In genomic region chr7:46770706-46771105, GRCm38 (mm10) we compare ENCODE assay signal across 8 mouse cellular contexts. TPM values are rescaled to one million over a fixed set of nuclear protein-coding genes. Genes with fewer than 3 reads are reported as not detected.
A peak's percentile ranks its signal among the peaks of the same experiment; 100 is the strongest.
DNase-seq lines count a peak whose midpoint lies in the region; ATAC-seq and TF ChIP-seq lines count a peak whose summit lies in the region.

No protein-coding gene starts in this region.

- peak; percentile 64 for DNase-seq in kidney, adult 2 months
- peak; percentile 90 for DNase-seq in ES-CJ7 (ENCODE audit: low read depth, low spot score)
- peak; percentile 44 for DNase-seq in c-Kit-positive CD71-positive TER-119-negative erythroid progenitor cells, embryonic 14.5 days (ENCODE audit: low read depth)
- peak; percentile 12 to 26 for DNase-seq in frontal cortex, postnatal 25 days (ENCODE audit: low spot score in 2 of 2)
- peak; percentile 50 to 76 for DNase-seq in kidney, postnatal 36 days
- peak; percentile 55 for DNase-seq in lung, adult 2 months
- peak; percentile 14 to 17 for DNase-seq in spleen, adult 2 months (ENCODE audit: low read depth in 1 of 2, low spot score in 2 of 2)

- H3K9ac ChIP-seq in kidney, embryonic 14.5 days (ENCODE audit: low read depth, low read length) = no peak overlapping the region

- H3K27me3 ChIP-seq in kidney, adult 2 months (replicated peaks; ENCODE audit: control insufficient read depth, insufficient read depth, low read length) = no peaks in the 10 kb centered on the region
- H3K27me3 ChIP-seq in kidney, embryonic 14.5 days (ENCODE audit: control insufficient read depth, insufficient read depth, low read length) = no peaks in the 10 kb centered on the region
- H3K27me3 ChIP-seq in spleen, adult 2 months (ENCODE audit: control insufficient read depth, insufficient read depth, low read length) = no peaks in the 10 kb centered on the region

- no peak for TF ChIP-seq POLR2A in kidney, adult 2 months (IDR thresholded peaks at IDR 0.05; ENCODE audit: low read depth, low read length)
- no peak for TF ChIP-seq POLR2A in lung, adult 2 months (IDR thresholded peaks at IDR 0.05; ENCODE audit: borderline replicate concordance, extremely low read depth, low read depth, low read length)
- TF ChIP-seq POLR2A in spleen, adult 2 months (IDR thresholded peaks at IDR 0.05; ENCODE audit: low read depth, low read length) = no peak

- no peak for ATAC-seq in kidney, embryonic 14.5 days (ENCODE audit: low FRiP score, low TSS enrichment)

- H3K4me3 ChIP-seq in kidney, adult 2 months (ENCODE audit: insufficient read depth, low read depth, low read length) = no peak overlapping the region
- H3K4me3 ChIP-seq in kidney, embryonic 14.5 days (ENCODE audit: low read length) = no peak overlapping the region
- no peak overlapping the region for H3K4me3 ChIP-seq in lung, adult 2 months (replicated peaks; ENCODE audit: extremely low read depth, low read depth, low read length)
- no peak overlapping the region for H3K4me3 ChIP-seq in spleen, adult 2 months (ENCODE audit: extremely low read depth, insufficient read depth, insufficient read length)

- H3K9me3 ChIP-seq in kidney, embryonic 14.5 days (ENCODE audit: control insufficient read depth, low read length) = no peaks in the 10 kb centered on the region

- no peak overlapping the region for H3K4me2 ChIP-seq in kidney, embryonic 14.5 days (replicated peaks; ENCODE audit: low read depth, low read length)

- H3K27ac ChIP-seq in kidney, adult 2 months (ENCODE audit: insufficient read depth, low read depth, low read length) = no peak overlapping the region
- H3K27ac ChIP-seq in kidney, embryonic 14.5 days (ENCODE audit: low read depth, low read length) = no peak overlapping the region
- H3K27ac ChIP-seq in spleen, adult 2 months (ENCODE audit: insufficient read depth, low read length) = no peak overlapping the region

- no peaks in the 10 kb centered on the region for H3K4me1 ChIP-seq in kidney, adult 2 months (ENCODE audit: control insufficient read depth, insufficient read depth, low read length)
- H3K4me1 ChIP-seq in kidney, embryonic 14.5 days (ENCODE audit: control insufficient read depth, insufficient read depth, low read length) = no peaks in the 10 kb centered on the region
- H3K4me1 ChIP-seq in lung, adult 2 months (ENCODE audit: control insufficient read depth, insufficient read depth, low read length) = no peaks in the 10 kb centered on the region
- H3K4me1 ChIP-seq in spleen, adult 2 months (ENCODE audit: control insufficient read depth, insufficient read depth, insufficient read length) = no peaks in the 10 kb centered on the region

- TF ChIP-seq CTCF in kidney, adult 2 months (conservative IDR thresholded peaks at IDR 0.05; ENCODE audit: insufficient read depth, insufficient read length, low read depth, low read length) = peak; percentile 98
- peak; percentile 98 for TF ChIP-seq CTCF in lung, adult 2 months (IDR thresholded peaks at IDR 0.05; ENCODE audit: insufficient read depth, low read length)
- peak; percentile 85; the same call in 1 of the 2 replicates for TF ChIP-seq CTCF in spleen, adult 2 months (IDR thresholded peaks at IDR 0.05; ENCODE audit: extremely low read depth, insufficient read depth, insufficient read length, insufficient replicate concordance)

- H3K36me3 ChIP-seq in kidney, adult 2 months (ENCODE audit: control insufficient read depth, insufficient read depth, low read length) = peaks cover 11% of the 10 kb centered on the region
- H3K36me3 ChIP-seq in kidney, embryonic 14.5 days (ENCODE audit: control insufficient read depth, insufficient read depth, low read length) = peaks cover 80% of the 10 kb centered on the region
- peaks cover 47% of the 10 kb centered on the region for H3K36me3 ChIP-seq in spleen, adult 2 months (ENCODE audit: control insufficient read depth, insufficient read depth, low read length)

- 56% methylated on average over 4 of the region's 4 CpGs for WGBS in kidney, adult 2 months
- 69% methylated on average over 4 of the region's 4 CpGs for WGBS in kidney, embryonic 14.5 days
- WGBS in lung, adult 2 months = 54% methylated on average over 4 of the region's 4 CpGs
- WGBS in spleen, adult 2 months = 67% methylated on average over 4 of the region's 4 CpGs

RNA-seq across cellular contexts. Expression of gene Saa2, which starts 19.1 kb away (rescaled TPM):
- not detected in 2 replicates for polyA plus RNA-seq in kidney, adult 2 months (2012; rRNA removed)
- 0.74 TPM in 1 of 2 replicates, not detected in the other for polyA plus RNA-seq in kidney, embryonic 14.5 days (2014; fragmentation: Nextera tagmentation; extraction: Ambion mirVana)
- polyA plus RNA-seq in lung, adult 2 months (2012; rRNA removed) = not detected in 2 replicates
- polyA plus RNA-seq in spleen, adult 2 months (2012; rRNA removed) = not detected in 2 replicates

RNA-seq across cellular contexts. Expression of gene Hps5, which starts 25.2 kb away (rescaled TPM):
- polyA plus RNA-seq in kidney, adult 2 months (2012; rRNA removed) = 31.0 and 41.7 TPM in 2 replicates
- 11.1 and 25.6 TPM in 2 replicates for polyA plus RNA-seq in kidney, embryonic 14.5 days (2014; fragmentation: Nextera tagmentation; extraction: Ambion mirVana)
- 12.3 and 15.4 TPM in 2 replicates for polyA plus RNA-seq in lung, adult 2 months (2012; rRNA removed)
- polyA plus RNA-seq in spleen, adult 2 months (2012; rRNA removed) = 16.6 and 20.3 TPM in 2 replicates

RNA-seq across cellular contexts. Expression of gene Gtf2h1, which starts 25.2 kb away (rescaled TPM):
- polyA plus RNA-seq in kidney, adult 2 months (2012; rRNA removed) = 9.8 and 11.6 TPM in 2 replicates
- polyA plus RNA-seq in kidney, embryonic 14.5 days (2014; fragmentation: Nextera tagmentation; extraction: Ambion mirVana) = 37.0 and 43.2 TPM in 2 replicates
- polyA plus RNA-seq in lung, adult 2 months (2012; rRNA removed) = 6.7 and 7.4 TPM in 2 replicates
- polyA plus RNA-seq in spleen, adult 2 months (2012; rRNA removed) = 4.7 and 5.4 TPM in 2 replicates

RNA-seq across cellular contexts. Expression of gene Saa1, which starts 27.9 kb away (rescaled TPM):
- polyA plus RNA-seq in kidney, adult 2 months (2012; rRNA removed) = not detected in 2 replicates
- polyA plus RNA-seq in kidney, embryonic 14.5 days (2014; fragmentation: Nextera tagmentation; extraction: Ambion mirVana) = 2.3 and 2.6 TPM in 2 replicates
- 2.4 TPM in 1 of 2 replicates, not detected in the other for polyA plus RNA-seq in lung, adult 2 months (2012; rRNA removed)
- not detected in 2 replicates for polyA plus RNA-seq in spleen, adult 2 months (2012; rRNA removed)

RNA-seq across cellular contexts. Expression of gene Saa4, which starts 38.3 kb away (rescaled TPM):
- not detected in 2 replicates for polyA plus RNA-seq in kidney, adult 2 months (2012; rRNA removed)
- polyA plus RNA-seq in kidney, embryonic 14.5 days (2014; fragmentation: Nextera tagmentation; extraction: Ambion mirVana) = not detected in 2 replicates
- 0.05 and 0.07 TPM in 2 replicates for polyA plus RNA-seq in lung, adult 2 months (2012; rRNA removed)
- polyA plus RNA-seq in spleen, adult 2 months (2012; rRNA removed) = not detected in 2 replicates

Comparison
In these comparisons a context has a peak if more than half of its experiments do, and no peak if none do; other contexts are left out.
1. DNase-seq: peak in every context shown above with its lines; median percentile 90 in ES-CJ7; 64 in kidney, adult 2 months; 63 in kidney, postnatal 36 days; 55 in lung, adult 2 months; 44 in c-Kit-positive CD71-positive TER-119-negative erythroid progenitor cells, embryonic 14.5 days; 19 in frontal cortex, postnatal 25 days; 16 in spleen, adult 2 months.